Mouse (Mus musculus) myocyte (in vitro differentiated cells): ENCODE measurements around the gene Car14.

Source experiments
- MAX ChIP-seq: IDR thresholded peaks from one replicate; pipeline ENCODE4 v1.6.1; 2011; ENCODE audit warnings: low read depth, mild to moderate bottlenecking, control low read depth
- POLR2A ChIP-seq: IDR thresholded peaks from one replicate; pipeline ENCODE4 v1.6.1; 2011; ENCODE audit warnings: low read depth, mild to moderate bottlenecking, control low read depth, moderate library complexity; ENCODE audit not compliant: insufficient read length
- POLR2AphosphoS2 ChIP-seq: IDR thresholded peaks from one replicate; pipeline ENCODE4 v1.6.1; 2011; ENCODE audit warnings: low read depth, control low read depth; ENCODE audit not compliant: insufficient read length
- TCF12 ChIP-seq: IDR thresholded peaks from one replicate; pipeline ENCODE4 v1.6.1; 2011; ENCODE audit warnings: mild to moderate bottlenecking, control low read depth; ENCODE audit not compliant: poor library complexity, insufficient read depth, severe bottlenecking
- USF1 ChIP-seq: IDR thresholded peaks from one replicate; pipeline ENCODE4 v1.6.1; 2011; ENCODE audit warnings: low read depth, mild to moderate bottlenecking, control low read depth, moderate library complexity

GRCm38 (mm10) chr3:95953522-95953921 lies 49.0 kb upstream of the Car14 start:
- no peak for TF ChIP-seq MAX
- no peak for TF ChIP-seq TCF12
- no peak for TF ChIP-seq POLR2AphosphoS2
- no peak for TF ChIP-seq POLR2A
- no peak for TF ChIP-seq USF1
